Mouse (Mus musculus) gastrocnemius, postnatal 10 days (tissue): ENCODE measurements around the gene Smap2. TPM values are rescaled to one million over a fixed set of nuclear protein-coding genes. Genes with fewer than 3 reads are reported as not detected.
"Not testable (repeated sequence)": the region's sequence is repeated elsewhere in the genome, so short reads cannot be mapped to it uniquely, and the experiment has no call there.

Experiments
- DNase-seq: peaks from one replicate; pipeline ENCODE4 v3.0.0; 2021; ENCODE audit warnings: mixed read lengths
- long read RNA-seq, 2 experiments: library from polyadenylated mRNA; stranded (forward); transcript quantifications; one replicate each; pipeline ENCODE4 v2.0.0; 2021
- total RNA-seq, 2 experiments: library from RNA; stranded (reverse); gene quantifications; 2 replicates each; pipeline ENCODE4 v1.2.3; 2021

Smap2 gene
- total RNA-seq: 10 to 100 TPM; 17.6 to 20.4 TPM
- long read RNA-seq, experiment 1, transcript Smap2-201 (10 exons, 2,905 nt): major isoform, 34 of 38 reads
- long read RNA-seq, experiment 1, partial matches to known transcripts: 3 of 38 reads
- long read RNA-seq, experiment 1, other reads (novel, unspliced or antisense): 1 of 38 reads
- long read RNA-seq, experiment 2, transcript Smap2-201 (10 exons, 2,905 nt): major isoform, 30 of 37 reads
- long read RNA-seq, experiment 2, partial matches to known transcripts: 7 of 37 reads
- long read RNA-seq, experiment 2, other reads (novel, unspliced or antisense): 0 of 37 reads

- DNase-seq: peak; percentile 100
Observed at GRCm38 (mm10) chr4:121016928-121017657, at the start of gene Smap2. Gene Smap2 (minus strand): TSS chr4:121017247.

DNA sequence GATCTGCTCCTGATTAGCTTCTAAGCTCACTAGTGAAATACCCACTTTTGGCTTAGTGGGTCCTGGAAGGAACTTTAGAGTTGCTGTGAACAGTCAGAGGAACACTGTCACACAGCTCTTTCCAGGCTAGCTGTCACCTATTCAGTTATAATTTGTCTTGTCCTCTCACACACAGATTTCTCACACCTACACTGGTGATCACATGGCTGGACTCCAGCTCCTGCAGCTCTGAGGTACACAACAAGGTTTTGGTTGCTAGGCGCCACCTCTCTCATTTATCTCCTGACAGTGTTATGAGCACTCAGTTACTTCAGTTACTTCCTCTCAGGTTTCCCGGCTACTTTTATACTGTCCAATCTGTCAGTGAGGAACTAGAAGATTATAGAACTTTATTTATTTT lies 48.3 kb upstream of the Smap2 start:
- DNase-seq: no peak

- DNase-seq: not testable (repeated sequence)
Observed at GRCm38 (mm10) chr4:121059218-121059617, 42.2 kb upstream of the Smap2 start.

GRCm38 (mm10) chr4:121057032-121057431 lies 40.0 kb upstream of the Smap2 start:
- no peak for DNase-seq

DNA sequence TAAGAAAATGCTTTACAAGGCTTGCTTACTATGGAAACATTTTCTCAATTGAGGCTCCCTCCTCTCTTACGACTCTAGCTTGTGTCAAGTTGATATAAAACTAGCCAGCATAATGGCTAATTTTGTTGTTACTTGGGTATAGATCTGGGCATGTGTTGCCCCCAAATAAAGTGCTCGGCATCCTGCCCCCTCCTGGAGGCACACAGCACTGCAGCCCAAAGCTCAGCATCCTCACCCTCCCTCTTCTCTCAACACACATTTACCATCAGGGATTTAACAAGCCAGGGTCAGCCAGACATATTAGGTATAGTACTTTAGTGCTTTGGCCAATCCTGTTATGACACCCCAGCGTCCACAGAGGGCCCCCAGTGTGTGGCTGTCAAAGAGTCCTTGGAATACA lies 39.3 kb upstream of the Smap2 start:
- peak; percentile 21 for DNase-seq

- DNase-seq: no peak
Observed at GRCm38 (mm10) chr4:121052454-121053323, 35.6 kb upstream of the Smap2 start.

DNA sequence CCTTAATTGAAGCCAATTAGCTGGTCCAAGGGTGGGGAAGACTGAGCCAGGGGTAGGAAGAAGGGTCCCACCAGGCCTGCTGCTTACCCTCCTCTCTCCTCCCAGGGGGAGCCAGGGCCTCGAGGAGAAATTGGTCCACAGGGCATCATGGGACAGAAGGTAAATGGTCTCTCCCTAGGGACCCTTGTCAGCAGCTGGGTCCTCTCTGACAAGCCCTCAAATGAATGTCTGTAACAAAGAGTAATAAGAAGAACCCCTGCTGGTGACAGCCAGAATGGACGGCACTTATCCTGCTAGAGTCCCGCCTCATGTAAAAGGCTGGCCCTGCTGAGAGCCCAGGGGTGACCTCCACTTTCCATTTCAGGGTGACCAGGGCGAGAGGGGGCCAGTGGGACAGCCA lies 34.8 kb upstream of the Smap2 start:
- DNase-seq: no peak

GRCm38 (mm10) chr4:121042946-121043345 lies 25.9 kb upstream of the Smap2 start:
- no peak for DNase-seq

DNA sequence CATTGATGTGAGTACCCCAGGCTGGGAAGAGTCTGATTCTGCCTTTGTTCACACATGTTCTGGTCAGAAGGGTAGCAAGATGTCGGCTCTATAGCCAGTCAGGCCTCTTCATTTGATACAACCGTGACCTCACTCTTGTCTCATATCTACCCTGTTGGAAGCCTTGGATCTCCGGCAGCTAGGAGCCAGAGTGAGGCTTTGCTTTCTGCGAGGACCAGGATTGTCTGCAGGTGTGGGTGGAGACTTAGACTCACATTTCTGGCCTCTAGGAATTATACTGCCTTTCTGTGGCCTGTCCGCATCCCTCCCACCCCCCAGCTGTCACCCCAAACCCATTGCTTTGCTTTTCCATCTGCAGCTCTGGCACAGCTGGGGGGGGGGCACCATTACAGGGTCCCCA lies 25.4 kb upstream of the Smap2 start:
- DNase-seq: no peak

DNA sequence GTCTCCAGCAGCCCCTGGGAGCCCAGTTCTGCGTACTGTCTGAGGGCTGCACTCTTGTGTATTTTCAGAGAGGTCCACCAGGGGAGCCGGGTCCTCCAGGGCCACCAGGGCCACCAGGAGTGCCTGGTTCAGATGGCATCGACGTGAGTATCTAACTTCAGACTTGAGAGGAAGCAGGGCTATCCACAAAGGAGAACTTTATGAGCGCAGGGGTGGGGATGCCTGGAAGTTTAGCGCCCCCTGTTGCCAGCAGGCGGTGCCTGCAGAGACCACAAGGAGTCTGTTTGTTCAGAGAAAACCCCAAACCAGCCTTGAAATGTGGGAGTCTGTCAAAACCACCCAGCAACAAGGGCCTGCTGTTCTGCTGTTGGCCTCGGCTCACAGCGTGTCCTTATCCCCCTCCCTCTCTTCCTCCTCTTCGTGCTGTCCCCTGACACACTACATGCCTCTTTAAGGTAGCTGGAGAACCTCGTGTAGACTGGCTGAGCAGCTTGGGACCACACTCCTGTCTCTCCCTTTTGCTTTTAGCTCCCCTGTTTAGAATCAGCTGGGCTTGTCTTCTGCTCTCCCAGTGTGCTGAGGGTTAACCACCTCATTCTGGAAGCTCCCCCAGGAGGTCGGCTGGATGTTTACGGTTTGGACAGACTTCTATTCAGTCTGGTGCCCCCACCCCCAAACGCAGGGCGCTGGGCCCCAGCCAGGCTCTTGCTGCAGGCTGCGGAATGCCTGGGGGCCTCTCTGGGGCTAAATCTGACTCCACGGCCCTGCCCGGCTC lies 24.0 kb upstream of the Smap2 start:
- DNase-seq: peak; percentile 63

GRCm38 (mm10) chr4:121040323-121040722 lies 23.3 kb upstream of the Smap2 start:
- DNase-seq: no peak

DNA sequence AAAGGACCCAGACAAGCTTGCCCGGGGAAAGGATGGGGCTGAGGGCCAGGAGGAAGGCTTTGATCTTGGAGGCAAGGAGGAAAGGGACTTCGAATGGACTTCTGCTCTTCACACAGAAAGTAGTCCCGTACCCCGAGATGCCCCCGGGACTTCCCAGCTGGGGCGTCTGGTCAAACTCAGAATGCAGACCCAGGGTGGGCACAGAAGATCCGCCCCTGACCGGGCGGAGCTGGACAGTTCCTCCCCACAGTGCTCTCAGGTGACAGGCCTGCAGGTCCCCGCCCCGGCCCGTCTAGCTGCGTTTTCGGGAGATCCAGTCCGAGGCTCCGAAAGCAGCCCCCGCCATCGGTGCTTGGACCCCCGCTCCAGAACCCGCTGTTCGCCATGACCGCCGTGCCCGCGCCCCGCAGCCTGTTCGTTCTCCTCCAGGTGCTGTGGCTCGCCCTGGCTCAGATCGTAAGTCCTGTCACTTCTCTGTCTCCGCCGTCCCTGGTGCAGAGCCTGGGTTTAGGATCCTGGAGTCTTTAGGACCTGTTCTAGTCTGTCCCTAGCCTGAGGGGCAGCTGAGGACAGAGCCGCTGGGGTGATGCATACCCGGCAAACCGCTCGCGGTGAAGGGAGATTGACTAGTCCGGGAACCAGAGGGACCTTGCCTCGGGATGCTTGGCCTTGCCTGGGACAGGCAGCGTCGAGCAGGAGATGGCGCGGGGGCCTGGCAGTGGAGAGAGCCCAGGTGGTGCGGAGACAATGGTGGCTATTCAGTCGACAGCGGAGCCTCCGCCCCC lies 22.5 kb upstream of the Smap2 start, which contains the start of gene Col9a2:
Col9a2 (plus strand) TSS at position 55 of the 785 bp plus-strand sequence.
- peak; percentile 35 for DNase-seq

DNA sequence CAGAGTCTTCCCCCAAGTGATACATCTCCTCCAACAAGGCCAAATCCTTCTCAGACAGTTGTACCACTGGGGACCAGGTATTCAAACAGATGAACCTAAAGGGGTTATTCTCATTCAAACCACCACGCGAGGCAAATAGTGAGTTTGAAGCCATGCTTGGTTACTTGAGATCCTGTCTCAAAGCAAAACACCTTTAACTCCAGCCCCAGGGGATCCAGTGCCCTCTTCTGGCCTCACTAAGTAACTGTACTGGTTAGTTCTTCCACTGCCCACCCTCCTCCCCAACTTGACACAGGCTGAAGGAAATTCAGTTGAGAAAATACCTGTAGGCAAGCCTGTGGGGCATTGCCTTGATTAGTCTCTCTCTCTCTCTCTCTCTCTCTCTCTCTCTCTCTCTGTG lies 16.0 kb upstream of the Smap2 start:
- DNase-seq: no peak

DNA sequence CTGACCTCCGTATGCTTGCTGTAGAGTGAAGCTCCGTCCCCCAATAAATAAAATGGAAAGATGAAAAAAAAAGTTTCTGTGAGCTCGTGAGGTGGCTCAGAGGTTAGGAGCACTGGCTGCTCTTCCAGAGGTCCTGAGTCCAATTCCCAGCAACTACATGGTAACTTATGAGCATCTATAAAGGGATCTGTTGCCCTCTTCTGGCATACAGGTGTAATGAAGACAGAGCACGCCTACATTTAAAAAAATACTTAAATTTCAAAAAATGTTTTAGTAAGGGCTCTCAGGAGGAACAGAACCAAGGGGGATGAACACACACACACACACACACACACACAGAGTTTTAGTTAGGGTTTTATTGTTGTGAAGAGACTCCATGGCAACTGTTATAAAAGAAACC lies 14.4 kb upstream of the Smap2 start:
- DNase-seq: no peak

DNA sequence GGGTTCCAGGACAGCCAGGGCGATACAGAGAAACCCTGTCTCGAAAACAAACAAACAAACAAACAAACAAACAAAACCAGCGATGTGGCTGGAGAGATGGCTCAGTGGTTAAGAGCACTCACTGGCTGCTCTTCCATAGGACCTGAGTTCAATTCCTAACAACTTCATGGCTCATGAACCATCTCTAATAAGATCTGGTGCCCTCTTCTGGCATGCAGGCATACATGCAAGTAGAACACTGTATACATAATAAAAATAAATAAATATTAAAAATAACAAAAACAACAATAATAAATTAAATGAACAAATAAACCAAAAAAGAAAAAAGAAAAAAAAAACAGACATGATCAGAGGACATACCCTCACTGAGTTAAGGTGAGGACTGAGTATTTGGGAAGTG lies 12.6 kb upstream of the Smap2 start:
- DNase-seq: no peak

DNA sequence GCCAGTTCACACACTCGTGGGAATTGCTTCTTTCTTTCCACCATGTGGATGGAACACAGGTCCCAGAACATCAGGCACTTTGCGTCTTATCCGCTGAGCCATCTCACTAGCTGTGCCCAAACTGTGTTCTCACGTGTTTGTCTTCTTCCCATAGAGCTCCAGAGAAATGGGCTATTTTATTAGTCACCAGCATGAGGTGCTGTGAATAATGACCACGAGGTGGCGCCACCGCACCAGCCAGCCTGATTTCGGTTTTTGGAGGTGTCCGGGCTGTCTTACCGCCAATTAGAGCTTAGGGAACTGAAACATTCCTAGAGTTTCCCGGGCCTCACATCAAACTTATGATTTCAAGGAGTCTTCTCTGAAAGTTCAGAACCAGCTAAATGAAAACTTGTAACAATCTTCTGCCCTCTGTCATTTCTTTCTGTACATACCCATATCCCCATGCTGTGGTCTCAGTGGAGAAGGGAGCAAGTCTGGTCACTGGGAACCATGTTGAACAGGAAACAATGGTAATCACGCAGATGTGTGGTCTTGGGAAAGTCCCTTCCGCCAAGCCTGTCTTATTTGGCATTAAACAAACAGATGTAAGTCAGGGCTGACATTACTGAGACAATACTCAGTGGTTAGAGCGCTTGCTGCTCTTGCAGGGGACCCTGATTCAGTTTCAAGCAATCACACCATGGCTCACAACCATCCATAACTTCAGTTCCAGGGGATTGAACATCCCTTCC lies 11.8 kb upstream of the Smap2 start:
- peak; percentile 71 for DNase-seq

GRCm38 (mm10) chr4:121028146-121028545 lies 11.1 kb upstream of the Smap2 start:
- DNase-seq: no peak

GRCm38 (mm10) chr4:121025681-121026080 lies 8.6 kb upstream of the Smap2 start:
- DNase-seq: no peak

DNA sequence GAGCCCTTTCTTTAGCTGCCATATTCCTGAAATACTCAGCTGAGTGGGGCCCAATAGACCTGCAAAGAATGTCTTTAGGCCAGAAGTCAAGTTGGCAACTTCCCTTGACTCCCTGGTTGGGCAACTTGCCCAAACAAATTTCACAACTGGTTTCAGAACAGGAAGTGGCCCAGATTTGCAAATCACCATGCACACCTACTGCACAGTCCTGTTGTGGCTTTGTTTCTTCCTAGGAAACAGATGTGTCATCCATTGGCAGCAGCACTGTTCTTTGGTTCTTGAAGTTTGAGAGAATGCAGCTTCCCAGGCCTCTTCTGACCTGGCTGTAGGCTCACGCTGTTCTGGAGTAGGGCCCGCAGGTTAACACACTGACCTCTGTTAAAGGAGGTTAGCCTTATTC lies 6.9 kb upstream of the Smap2 start:
- no peak for DNase-seq

- DNase-seq: no peak
Observed at GRCm38 (mm10) chr4:121023464-121023863, 6.4 kb upstream of the Smap2 start.
